Mouse (Mus musculus) forebrain, embryonic 15.5 days (tissue): ENCODE measurements around the gene Rasgrp1. TPM values are rescaled to one million over a fixed set of nuclear protein-coding genes. Genes with fewer than 3 reads are reported as not detected.

Experiments
- ATAC-seq: fragments of 200-750 bp; cut with Nextera tagmentation; replicated peaks from 2 replicates; pipeline ENCODE4 v1.8.0; 2017; ENCODE audit warnings: mild to moderate bottlenecking, moderate TSS enrichment, moderate library complexity
- H3K27ac ChIP-seq: fragments of 300-500 bp; sonication (generic); replicated peaks from 2 replicates; pipeline ENCODE4 v1.5.1; 2015; ENCODE audit warnings: mild to moderate bottlenecking, inconsistent platforms
- H3K27me3 ChIP-seq: fragments of 300-500 bp; sonication (generic); 2 replicates; pipeline ENCODE4 v1.6.1; 2015; ENCODE audit warnings: inconsistent platforms
- H3K36me3 ChIP-seq: fragments of 300-500 bp; sonication (generic); 2 replicates; pipeline ENCODE4 v1.6.1; 2015; ENCODE audit warnings: mild to moderate bottlenecking, inconsistent platforms
- H3K4me1 ChIP-seq: fragments of 300-500 bp; sonication (generic); 2 replicates; pipeline ENCODE4 v1.6.1; 2015; ENCODE audit warnings: inconsistent platforms
- H3K4me2 ChIP-seq: fragments of 300-500 bp; sonication (generic); replicated peaks from 2 replicates; pipeline ENCODE4 v1.6.1; 2015; ENCODE audit warnings: mild to moderate bottlenecking, inconsistent platforms
- H3K4me3 ChIP-seq: fragments of 300-500 bp; sonication (generic); 2 replicates; pipeline ENCODE4 v1.5.1; 2015; ENCODE audit warnings: mild to moderate bottlenecking, inconsistent platforms
- H3K9ac ChIP-seq: fragments of 300-500 bp; sonication (generic); replicated peaks from 2 replicates; pipeline ENCODE4 v1.6.1; 2015; ENCODE audit warnings: mild to moderate bottlenecking, inconsistent platforms
- H3K9me3 ChIP-seq: fragments of 300-500 bp; sonication (generic); 2 replicates; pipeline ENCODE4 v1.6.1; 2016; ENCODE audit warnings: inconsistent platforms
- WGBS: fragments of 180-500 bp; shearing (Covaris S2); methylation state at CpG from one replicate; pipeline ENCODE4 v1.1.7; 2015; ENCODE audit warnings: mixed read lengths; 5-methylcytosine and 5-hydroxymethylcytosine counted together
- polyA plus RNA-seq: library from polyadenylated mRNA; unstranded; fragments of >200 nt; fragmentation: Nextera tagmentation; extraction: Ambion mirVana; gene quantifications from 2 replicates; pipeline ENCODE4 v1.2.1, GENCODE M21; 2015

The Rasgrp1 gene
- polyA plus RNA-seq, 1 experiment from 2014 or later, result 4.3 TPM

- no peaks in the 10 kb centered on the region for H3K27me3 ChIP-seq
Measured at GRCm38 (mm10) chr2:117299596-117300448, 43.0 kb downstream of the Rasgrp1 start.

GRCm38 (mm10) chr2:117288291-117288690, 54.5 kb downstream of the Rasgrp1 start:
- Histone ChIP-seq H3K36me3 (no peaks in the 10 kb centered on the region), H3K9ac (no peak overlapping the region), H3K4me2 (no peak overlapping the region), H3K4me3 (no peak overlapping the region), H3K9me3 (no peaks in the 10 kb centered on the region), H3K27ac (no peak overlapping the region), H3K27me3 (no peaks in the 10 kb centered on the region), H3K4me1 (no peaks in the 10 kb centered on the region)
- no peak for ATAC-seq
- WGBS, result 82% methylated on average over 7 of the region's 7 CpGs

More at GRCm38 (mm10) chr2:117299596-117300448, 43.0 kb downstream of the Rasgrp1 start:
- Histone ChIP-seq H3K9ac (no peak overlapping the region), H3K4me3 (no peak overlapping the region), H3K27ac (no peak overlapping the region), H3K36me3 (no peaks in the 10 kb centered on the region), H3K9me3 (no peaks in the 10 kb centered on the region), H3K4me1 (no peaks in the 10 kb centered on the region), H3K4me2 (no peak overlapping the region)
- 89% methylated on average over 16 of the region's 16 CpGs for WGBS
- no peak for ATAC-seq

GRCm38 (mm10) chr2:117263786-117264408, 78.9 kb downstream of the Rasgrp1 start:
- Histone ChIP-seq H3K9me3 (no peaks in the 10 kb centered on the region), H3K4me3 (no peak overlapping the region), H3K4me1 (no peaks in the 10 kb centered on the region), H3K9ac (no peak overlapping the region), H3K36me3 (peaks cover 48% of the 10 kb centered on the region), H3K4me2 (no peak overlapping the region), H3K27ac (no peak overlapping the region), H3K27me3 (no peaks in the 10 kb centered on the region)
- ATAC-seq, result peak; percentile 70
- 74% methylated on average over 11 of the region's 11 CpGs for WGBS

GRCm38 (mm10) chr2:117262184-117262583, 80.6 kb downstream of the Rasgrp1 start:
- no peak overlapping the region for H3K4me2 ChIP-seq
- peaks cover 38% of the 10 kb centered on the region for H3K36me3 ChIP-seq
- H3K27me3 ChIP-seq, result no peaks in the 10 kb centered on the region
- no peak overlapping the region for H3K27ac ChIP-seq
- no peaks in the 10 kb centered on the region for H3K4me1 ChIP-seq
- no peak overlapping the region for H3K9ac ChIP-seq
- no peak overlapping the region for H3K4me3 ChIP-seq
- H3K9me3 ChIP-seq, result no peaks in the 10 kb centered on the region
- WGBS, result 90% methylated on average over 5 of the region's 5 CpGs
- ATAC-seq, result no peak

GRCm38 (mm10) chr2:117257617-117258016, 85.2 kb downstream of the Rasgrp1 start:
- 94% methylated on average over 1 of the region's 1 CpGs for WGBS
- no peak overlapping the region for H3K27ac ChIP-seq
- H3K4me2 ChIP-seq, result no peak overlapping the region
- H3K4me3 ChIP-seq, result no peak overlapping the region
- H3K27me3 ChIP-seq, result no peaks in the 10 kb centered on the region
- no peak for ATAC-seq
- no peaks in the 10 kb centered on the region for H3K9me3 ChIP-seq
- H3K36me3 ChIP-seq, result peaks cover 23% of the 10 kb centered on the region
- H3K9ac ChIP-seq, result no peak overlapping the region
- H3K4me1 ChIP-seq, result no peaks in the 10 kb centered on the region

- H3K27me3 ChIP-seq, result no peaks in the 10 kb centered on the region
- H3K4me2 ChIP-seq, result no peak overlapping the region
- peaks cover 12% of the 10 kb centered on the region for H3K36me3 ChIP-seq
- ATAC-seq, result no peak
- no peaks in the 10 kb centered on the region for H3K9me3 ChIP-seq
- WGBS, result 80% methylated on average over 2 of the region's 2 CpGs
- H3K27ac ChIP-seq, result no peak overlapping the region
- peaks cover 16% of the 10 kb centered on the region for H3K4me1 ChIP-seq
- no peak overlapping the region for H3K9ac ChIP-seq
- no peak overlapping the region for H3K4me3 ChIP-seq
Measured at GRCm38 (mm10) chr2:117255415-117255814, 87.4 kb downstream of the Rasgrp1 start.

GRCm38 (mm10) chr2:117250001-117250510, 92.7 kb downstream of the Rasgrp1 start:
- Histone ChIP-seq H3K36me3 (no peaks in the 10 kb centered on the region), H3K9me3 (no peaks in the 10 kb centered on the region), H3K4me3 (peak overlapping the region; percentile 98), H3K9ac (peak overlapping the region; percentile 99), H3K27ac (peak overlapping the region; percentile 93), H3K4me2 (peak overlapping the region; percentile 60), H3K27me3 (no peaks in the 10 kb centered on the region; the same call in 1 of the 2 replicates), H3K4me1 (peaks cover 19% of the 10 kb centered on the region)
- peak; percentile 79 for ATAC-seq
- under 1% methylated on average over 24 of the region's 24 CpGs for WGBS

- Histone ChIP-seq H3K4me3 (peak within 1 kb of the TSS; percentile 98), H3K27me3 (no peaks in the 10 kb centered on the region; the same call in 1 of the 2 replicates), H3K27ac (peak within 1 kb of the TSS; percentile 93), H3K9me3 (no peaks in the 10 kb centered on the region), H3K4me1 (peaks cover 19% of the 10 kb centered on the region), H3K36me3 (no peaks in the 10 kb centered on the region), H3K9ac (peak within 1 kb of the TSS; percentile 99), H3K4me2 (peak within 1 kb of the TSS; percentile 60)
- peak; percentile 98 for ATAC-seq
- WGBS, result under 1% methylated on average over 33 of the region's 33 CpGs
Measured at GRCm38 (mm10) chr2:117249255-117250000, 93.4 kb downstream of the Rasgrp1 start, which contains the start of gene Fam98b. Gene Fam98b, plus strand, starts transcription at chr2:117249739.

- no peaks in the 10 kb centered on the region; the same call in 1 of the 2 replicates for H3K27me3 ChIP-seq
- H3K4me1 ChIP-seq, result no peaks in the 10 kb centered on the region
- no peaks in the 10 kb centered on the region for H3K9me3 ChIP-seq
- H3K9ac ChIP-seq, result no peak overlapping the region
- no peaks in the 10 kb centered on the region for H3K36me3 ChIP-seq
- H3K4me2 ChIP-seq, result no peak overlapping the region
- no peak overlapping the region for H3K4me3 ChIP-seq
- no peak for ATAC-seq
- H3K27ac ChIP-seq, result no peak overlapping the region
- WGBS, result 77% methylated on average over 4 of the region's 4 CpGs
Measured at GRCm38 (mm10) chr2:117241953-117242352, 100.8 kb downstream of the Rasgrp1 start.

GRCm38 (mm10) chr2:117231257-117231656, 111.5 kb downstream of the Rasgrp1 start:
- 4% methylated on average over 13 of the region's 13 CpGs for WGBS
- ATAC-seq, result peak; percentile 89; the same call in 1 of the 2 replicates

GRCm38 (mm10) chr2:117230261-117230660, 112.5 kb downstream of the Rasgrp1 start:
- no peaks in the 10 kb centered on the region for H3K27me3 ChIP-seq
- H3K4me1 ChIP-seq, result peaks cover 10% of the 10 kb centered on the region; the same call in 1 of the 2 replicates
- H3K4me3 ChIP-seq, result no peak overlapping the region
- no peak overlapping the region for H3K4me2 ChIP-seq
- no peaks in the 10 kb centered on the region for H3K9me3 ChIP-seq
- no peak overlapping the region for H3K9ac ChIP-seq
- no peak overlapping the region for H3K27ac ChIP-seq
- no peaks in the 10 kb centered on the region for H3K36me3 ChIP-seq
- 83% methylated on average over 7 of the region's 7 CpGs for WGBS
- ATAC-seq, result no peak

More at GRCm38 (mm10) chr2:117231257-117231656, 111.5 kb downstream of the Rasgrp1 start:
- no peaks in the 10 kb centered on the region for H3K9me3 ChIP-seq
- H3K4me1 ChIP-seq, result peaks cover 10% of the 10 kb centered on the region; the same call in 1 of the 2 replicates
- H3K27me3 ChIP-seq, result no peaks in the 10 kb centered on the region
- H3K27ac ChIP-seq, result no peak overlapping the region
- no peak overlapping the region for H3K4me3 ChIP-seq
- no peaks in the 10 kb centered on the region for H3K36me3 ChIP-seq
- H3K9ac ChIP-seq, result no peak overlapping the region
- H3K4me2 ChIP-seq, result no peak overlapping the region
